Mouse (Mus musculus): ENCODE data around the gene Wfdc6a. TPM values are rescaled to one million over a fixed set of nuclear protein-coding genes. Genes with fewer than 3 reads are reported as not detected.

The Wfdc6a gene
- polyA plus RNA-seq, 1 experiment from 2014 or later = 0.29 TPM

Other genes with a start within 250 kb of the Wfdc6a start
- gene Slpi, start 196.4 kb downstream of the Wfdc6a start, polyA plus RNA-seq (2016; fragmentation: Nextera tagmentation; extraction: Ambion mirVana) = 0.44 and 1.2 TPM in 2 replicates
- gene Rbpjl, start 182.3 kb downstream of the Wfdc6a start, polyA plus RNA-seq (2016; fragmentation: Nextera tagmentation; extraction: Ambion mirVana) = 0.19 and 0.28 TPM in 2 replicates
- 6.2 and 6.4 TPM in 2 replicates for gene Matn4, start 180.3 kb downstream of the Wfdc6a start, polyA plus RNA-seq (2016; fragmentation: Nextera tagmentation; extraction: Ambion mirVana)
- gene Sdc4, start 141.6 kb downstream of the Wfdc6a start, polyA plus RNA-seq (2016; fragmentation: Nextera tagmentation; extraction: Ambion mirVana) = 40.1 and 40.6 TPM in 2 replicates
- 36.4 and 40.3 TPM in 2 replicates for gene Sys1, start 128.5 kb downstream of the Wfdc6a start, polyA plus RNA-seq (2016; fragmentation: Nextera tagmentation; extraction: Ambion mirVana)
- 11.8 and 16.9 TPM in 2 replicates for gene Gm20458, start 124.5 kb downstream of the Wfdc6a start, polyA plus RNA-seq (2016; fragmentation: Nextera tagmentation; extraction: Ambion mirVana)
- gene Trp53tg5, start 111.7 kb downstream of the Wfdc6a start, polyA plus RNA-seq (2016; fragmentation: Nextera tagmentation; extraction: Ambion mirVana) = 0.19 TPM in 1 of 2 replicates, not detected in the other
- 7.3 and 11.3 TPM in 2 replicates for gene Dbndd2, start 99.3 kb downstream of the Wfdc6a start, polyA plus RNA-seq (2016; fragmentation: Nextera tagmentation; extraction: Ambion mirVana)
- gene Pigt, start 87.9 kb downstream of the Wfdc6a start, polyA plus RNA-seq (2016; fragmentation: Nextera tagmentation; extraction: Ambion mirVana) = 53.4 and 54.3 TPM in 2 replicates
- 3.1 and 3.3 TPM in 2 replicates for gene Wfdc2, start 23.0 kb downstream of the Wfdc6a start, polyA plus RNA-seq (2016; fragmentation: Nextera tagmentation; extraction: Ambion mirVana)
- gene Spint3, start 12.0 kb downstream of the Wfdc6a start, polyA plus RNA-seq (2016; fragmentation: Nextera tagmentation; extraction: Ambion mirVana) = not detected in 2 replicates
- not detected in 2 replicates for gene Eppin, start 8.1 kb upstream of the Wfdc6a start, polyA plus RNA-seq (2016; fragmentation: Nextera tagmentation; extraction: Ambion mirVana)
- gene Wfdc6b, start 28.1 kb upstream of the Wfdc6a start, polyA plus RNA-seq (2016; fragmentation: Nextera tagmentation; extraction: Ambion mirVana) = not detected in 2 replicates
- not detected in 2 replicates for gene Wfdc8, start 28.2 kb upstream of the Wfdc6a start, polyA plus RNA-seq (2016; fragmentation: Nextera tagmentation; extraction: Ambion mirVana)
- not detected in 2 replicates for gene Wfdc16, start 53.3 kb upstream of the Wfdc6a start, polyA plus RNA-seq (2016; fragmentation: Nextera tagmentation; extraction: Ambion mirVana)
- gene Wfdc10, start 70.6 kb upstream of the Wfdc6a start, polyA plus RNA-seq (2016; fragmentation: Nextera tagmentation; extraction: Ambion mirVana) = not detected in 2 replicates
- gene Wfdc9, start 71.1 kb upstream of the Wfdc6a start, polyA plus RNA-seq (2016; fragmentation: Nextera tagmentation; extraction: Ambion mirVana) = not detected in 2 replicates
- gene Wfdc11, start 88.6 kb upstream of the Wfdc6a start, polyA plus RNA-seq (2016; fragmentation: Nextera tagmentation; extraction: Ambion mirVana) = not detected in 2 replicates
- not detected in 2 replicates for gene Wfdc13, start 99.7 kb upstream of the Wfdc6a start, polyA plus RNA-seq (2016; fragmentation: Nextera tagmentation; extraction: Ambion mirVana)
- 0.35 TPM in 1 of 2 replicates, not detected in the other for gene Spint4, start 113.1 kb upstream of the Wfdc6a start, polyA plus RNA-seq (2016; fragmentation: Nextera tagmentation; extraction: Ambion mirVana)
- not detected in 2 replicates for gene Spint5, start 129.9 kb upstream of the Wfdc6a start, polyA plus RNA-seq (2016; fragmentation: Nextera tagmentation; extraction: Ambion mirVana)
- 0.32 and 0.71 TPM in 2 replicates for gene Wfdc3, start 160.5 kb upstream of the Wfdc6a start, polyA plus RNA-seq (2016; fragmentation: Nextera tagmentation; extraction: Ambion mirVana)
- gene Dnttip1, start 160.5 kb upstream of the Wfdc6a start, polyA plus RNA-seq (2016; fragmentation: Nextera tagmentation; extraction: Ambion mirVana) = 62.9 and 71.0 TPM in 2 replicates
- gene Ube2c, start 184.5 kb upstream of the Wfdc6a start, polyA plus RNA-seq (2016; fragmentation: Nextera tagmentation; extraction: Ambion mirVana) = 455 and 459 TPM in 2 replicates
- gene Tnnc2, start 194.5 kb upstream of the Wfdc6a start, polyA plus RNA-seq (2016; fragmentation: Nextera tagmentation; extraction: Ambion mirVana) = 0.36 and 1.6 TPM in 2 replicates
- gene Snx21, start 200.4 kb upstream of the Wfdc6a start, polyA plus RNA-seq (2016; fragmentation: Nextera tagmentation; extraction: Ambion mirVana) = 30.8 and 31.7 TPM in 2 replicates
- 14.9 and 16.1 TPM in 2 replicates for gene Acot8, start 219.4 kb upstream of the Wfdc6a start, polyA plus RNA-seq (2016; fragmentation: Nextera tagmentation; extraction: Ambion mirVana)
- gene Zswim3, start 219.7 kb upstream of the Wfdc6a start, polyA plus RNA-seq (2016; fragmentation: Nextera tagmentation; extraction: Ambion mirVana) = 5.4 and 6.7 TPM in 2 replicates
- 9.8 and 10.1 TPM in 2 replicates for gene Zswim1, start 237.2 kb upstream of the Wfdc6a start, polyA plus RNA-seq (2016; fragmentation: Nextera tagmentation; extraction: Ambion mirVana)
- gene Spata25, start 243.1 kb upstream of the Wfdc6a start, polyA plus RNA-seq (2016; fragmentation: Nextera tagmentation; extraction: Ambion mirVana) = not detected in 2 replicates
- 169 and 175 TPM in 2 replicates for gene Ctsa, start 247.4 kb upstream of the Wfdc6a start, polyA plus RNA-seq (2016; fragmentation: Nextera tagmentation; extraction: Ambion mirVana)
- 45.0 and 45.5 TPM in 2 replicates for gene Neurl2, start 248.0 kb upstream of the Wfdc6a start, polyA plus RNA-seq (2016; fragmentation: Nextera tagmentation; extraction: Ambion mirVana)